Mouse (Mus musculus): ENCODE measurements around the gene Lin28a. TPM values are rescaled to one million over a fixed set of nuclear protein-coding genes. Genes with fewer than 3 reads are reported as not detected.

Gene Lin28a
- polyA plus RNA-seq, 1 experiment from 2014 or later = not detected

DNA sequence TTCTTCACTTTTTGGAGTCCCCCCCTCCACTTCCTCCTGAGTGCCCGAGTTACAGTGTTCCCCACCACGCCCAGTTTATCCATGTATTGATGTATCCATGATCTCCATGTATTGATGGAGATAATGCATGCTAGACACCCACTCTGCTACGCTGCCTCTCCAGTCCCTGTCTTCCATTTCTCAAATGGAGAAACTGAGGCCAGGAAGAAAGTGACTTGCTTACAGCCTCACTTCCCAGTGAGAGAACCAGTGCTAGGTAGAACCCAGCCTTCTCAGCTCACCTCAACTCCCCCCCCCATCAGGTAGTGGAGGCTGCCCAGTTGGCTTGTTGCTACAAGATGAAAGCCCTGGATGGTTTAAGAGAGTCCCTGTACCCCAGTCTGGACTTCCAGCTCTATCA is 34.9 kb upstream of the Lin28a start, which contains the start of gene Zfp683:
Zfp683 (plus strand) TSS at position 301 of the 400 bp plus-strand sequence.
- Histone ChIP-seq H3K4me1 (peaks cover 8% of the 10 kb centered on the region), H3K9ac (peak within 1 kb of the TSS; percentile 47; the same call in 1 of the 2 replicates), H3K9me3 (no peaks in the 10 kb centered on the region), H3K36me3 (no peaks in the 10 kb centered on the region), H3K27ac (no peak within 1 kb of the TSS), H3K4me3 (no peak within 1 kb of the TSS), H3K27me3 (no peaks in the 10 kb centered on the region), H3K4me2 (no peak within 1 kb of the TSS)
- WGBS = 89% methylated on average over 3 of the region's 3 CpGs
- no peak for ATAC-seq (ENCODE audit: insufficient number of reproducible peaks, insufficient read depth, low FRiP score, low TSS enrichment, low read depth)

DNA sequence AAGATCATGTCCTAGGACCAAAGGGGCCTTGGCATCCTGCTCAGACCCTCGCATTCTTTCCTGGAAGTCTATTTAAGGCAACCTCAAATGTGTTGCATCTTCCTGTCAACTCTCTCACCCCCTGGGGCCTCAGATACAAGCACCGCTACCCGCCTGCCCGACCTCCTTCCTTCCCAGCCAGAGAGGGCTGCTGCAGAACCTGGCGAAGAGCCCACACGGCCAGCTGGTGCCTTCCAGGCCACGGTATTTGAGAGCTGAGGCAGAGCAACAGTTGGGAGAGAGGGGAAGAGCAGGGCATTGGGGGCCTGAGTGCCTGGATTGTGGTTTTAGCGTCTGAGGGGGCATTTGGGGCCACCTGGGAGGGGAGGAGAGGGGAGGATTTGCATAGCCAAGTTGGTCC is 33.9 kb upstream of the Lin28a start:
- Histone ChIP-seq H3K4me2 (no peak overlapping the region), H3K4me3 (no peak overlapping the region), H3K9me3 (no peaks in the 10 kb centered on the region), H3K4me1 (peaks cover 8% of the 10 kb centered on the region), H3K9ac (peak overlapping the region; percentile 47; the same call in 1 of the 2 replicates), H3K36me3 (no peaks in the 10 kb centered on the region), H3K27me3 (no peaks in the 10 kb centered on the region), H3K27ac (no peak overlapping the region)
- WGBS = 12% methylated on average over 8 of the region's 8 CpGs
- no peak for ATAC-seq (ENCODE audit: insufficient number of reproducible peaks, insufficient read depth, low FRiP score, low TSS enrichment, low read depth)

DNA sequence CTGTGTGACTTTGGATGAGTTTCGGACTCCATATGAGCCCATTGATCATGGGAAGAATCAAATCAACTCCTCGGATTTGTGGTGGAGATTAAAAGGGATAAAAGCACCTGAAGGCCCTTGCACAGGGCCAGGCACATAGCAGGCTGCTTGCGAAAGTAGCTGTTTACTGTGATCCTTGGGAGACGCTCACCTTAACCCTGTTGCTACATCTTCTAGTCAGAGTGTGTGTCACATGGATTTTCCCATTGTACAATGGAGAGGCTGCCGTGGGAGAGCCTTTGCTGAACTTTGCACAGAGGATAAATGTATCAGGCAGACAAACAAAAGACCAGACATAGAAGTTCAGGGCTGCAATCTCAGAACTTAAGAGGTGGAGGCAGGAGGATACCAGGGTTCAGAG is 33.3 kb upstream of the Lin28a start:
- ATAC-seq (ENCODE audit: insufficient number of reproducible peaks, insufficient read depth, low FRiP score, low TSS enrichment, low read depth) = no peak
- Histone ChIP-seq H3K27ac (no peak overlapping the region), H3K9ac (no peak overlapping the region), H3K4me2 (no peak overlapping the region), H3K4me1 (peaks cover 8% of the 10 kb centered on the region), H3K27me3 (no peaks in the 10 kb centered on the region), H3K36me3 (no peaks in the 10 kb centered on the region), H3K4me3 (no peak overlapping the region), H3K9me3 (no peaks in the 10 kb centered on the region)
- WGBS = 84% methylated on average over 5 of the region's 5 CpGs

DNA sequence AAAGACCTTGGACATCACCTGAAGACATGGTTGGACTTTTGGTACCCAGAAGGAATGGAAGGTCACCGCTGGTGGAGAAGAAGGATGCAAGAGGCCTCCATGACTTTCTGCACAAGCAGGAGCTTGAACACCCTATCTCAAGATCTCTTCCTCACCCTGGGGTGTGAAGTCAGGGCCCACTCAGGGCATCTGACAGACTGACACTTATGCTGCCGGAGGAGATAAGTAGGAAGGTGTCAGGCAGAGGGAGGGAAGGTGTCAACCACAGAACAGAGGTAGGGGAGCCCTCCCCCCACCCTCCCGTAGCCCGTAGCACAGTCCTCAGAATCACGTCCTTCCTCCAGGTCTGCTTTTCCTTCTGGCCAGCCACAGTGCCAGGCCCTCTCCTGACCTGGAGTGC is 29.0 kb upstream of the Lin28a start:
- Histone ChIP-seq H3K4me3 (no peak overlapping the region), H3K9ac (no peak overlapping the region), H3K27me3 (no peaks in the 10 kb centered on the region), H3K9me3 (no peaks in the 10 kb centered on the region), H3K27ac (no peak overlapping the region), H3K36me3 (no peaks in the 10 kb centered on the region), H3K4me2 (no peak overlapping the region), H3K4me1 (peaks cover 5% of the 10 kb centered on the region)
- WGBS = 77% methylated on average over 5 of the region's 5 CpGs
- ATAC-seq (ENCODE audit: insufficient number of reproducible peaks, insufficient read depth, low FRiP score, low TSS enrichment, low read depth) = no peak

DNA sequence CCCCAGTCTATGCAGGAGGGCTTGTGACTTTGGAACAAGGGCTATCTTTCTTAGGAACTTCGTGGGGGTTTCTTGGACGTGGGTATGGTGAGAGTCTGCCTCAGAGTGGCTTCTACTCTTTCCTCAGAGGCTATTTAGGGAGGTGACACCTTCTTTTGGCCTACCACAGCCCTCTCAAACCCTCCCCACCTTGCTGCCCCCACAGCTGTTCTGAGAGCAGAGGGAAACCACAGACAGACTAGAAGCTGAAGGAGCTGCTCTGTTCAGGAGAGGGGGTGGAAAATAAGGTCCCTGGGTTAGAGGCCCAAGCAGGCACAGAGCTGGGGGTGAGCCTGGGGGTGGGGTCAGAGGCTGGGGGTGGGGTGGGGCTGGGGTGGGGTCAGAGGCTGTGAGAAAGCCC is 24.4 kb upstream of the Lin28a start:
- Histone ChIP-seq H3K4me1 (peaks cover 8% of the 10 kb centered on the region), H3K9ac (no peak overlapping the region), H3K4me3 (no peak overlapping the region), H3K9me3 (no peaks in the 10 kb centered on the region), H3K27me3 (no peaks in the 10 kb centered on the region), H3K4me2 (no peak overlapping the region), H3K36me3 (no peaks in the 10 kb centered on the region), H3K27ac (no peak overlapping the region)
- no peak for ATAC-seq (ENCODE audit: insufficient number of reproducible peaks, insufficient read depth, low FRiP score, low TSS enrichment, low read depth)
- WGBS = 52% methylated on average over 2 of the region's 2 CpGs

DNA sequence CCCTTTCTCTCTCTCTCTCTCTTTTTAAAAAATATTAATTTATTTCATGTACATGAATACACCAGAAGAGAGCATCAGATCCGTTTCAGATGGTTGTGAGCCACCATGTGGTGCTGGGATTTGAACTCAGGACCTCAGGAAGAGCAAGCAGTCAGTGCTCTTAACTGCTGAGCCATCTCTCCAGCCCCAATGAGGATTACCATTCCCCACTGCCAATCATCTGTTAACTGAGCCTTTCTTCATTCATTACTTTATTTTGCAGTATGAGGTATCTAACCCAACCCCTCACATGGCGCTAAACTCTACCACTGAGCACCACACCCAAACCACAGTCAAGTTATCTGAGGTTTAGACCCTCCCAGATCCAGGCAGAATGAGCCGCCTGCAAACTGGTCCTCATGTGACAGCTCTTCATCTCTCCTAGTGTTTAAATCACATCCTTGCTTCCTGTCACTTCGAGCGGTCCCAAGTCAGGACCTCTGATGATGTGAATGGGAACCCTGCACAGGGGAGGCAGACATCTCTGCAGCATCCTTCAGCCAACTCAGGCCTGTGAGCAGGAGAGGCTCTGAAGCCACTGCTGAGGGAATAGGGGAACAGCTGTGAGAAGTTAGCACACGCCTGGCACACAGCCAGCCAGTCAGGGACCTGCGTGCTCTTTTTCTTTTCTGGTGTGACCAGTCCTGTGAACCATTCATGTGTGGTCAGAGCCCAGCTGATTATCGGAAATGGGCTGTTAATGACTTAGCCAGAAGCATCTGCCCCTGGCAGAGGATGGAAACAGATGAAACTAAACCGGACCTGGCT is 22.9 kb upstream of the Lin28a start:
- Histone ChIP-seq H3K9ac (peak overlapping the region; percentile 27; the same call in 1 of the 2 replicates), H3K27me3 (no peaks in the 10 kb centered on the region), H3K9me3 (no peaks in the 10 kb centered on the region), H3K36me3 (no peaks in the 10 kb centered on the region), H3K27ac (no peak overlapping the region), H3K4me3 (no peak overlapping the region), H3K4me1 (peaks cover 8% of the 10 kb centered on the region), H3K4me2 (no peak overlapping the region)
- no peak for ATAC-seq (ENCODE audit: insufficient number of reproducible peaks, insufficient read depth, low FRiP score, low TSS enrichment, low read depth)
- 42% methylated on average over 9 of the region's 9 CpGs for WGBS

DNA sequence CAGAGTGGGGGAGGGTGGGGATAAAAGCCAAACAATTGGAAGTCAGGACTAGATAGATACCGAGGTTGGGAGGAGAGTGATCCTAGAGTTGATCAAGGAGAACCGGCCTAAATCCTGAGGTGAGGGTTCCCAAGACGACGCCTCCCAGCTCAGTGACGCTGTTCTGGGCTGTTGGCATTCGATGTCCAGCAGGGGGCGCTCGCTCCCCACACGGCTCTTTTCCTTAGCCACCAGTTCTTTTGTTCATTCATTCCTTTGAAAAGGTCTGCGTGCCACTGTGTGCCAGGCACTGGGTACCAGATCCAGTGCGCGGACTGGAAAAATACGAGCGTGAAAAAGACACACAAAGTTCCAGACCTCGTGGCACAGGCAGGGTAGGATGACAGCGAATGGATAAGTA is 17.3 kb upstream of the Lin28a start:
- Histone ChIP-seq H3K4me1 (no peaks in the 10 kb centered on the region), H3K4me3 (no peak overlapping the region), H3K9me3 (no peaks in the 10 kb centered on the region), H3K27ac (no peak overlapping the region), H3K27me3 (no peaks in the 10 kb centered on the region), H3K4me2 (no peak overlapping the region), H3K36me3 (no peaks in the 10 kb centered on the region), H3K9ac (no peak overlapping the region)
- 5% methylated on average over 16 of the region's 16 CpGs for WGBS
- ATAC-seq (ENCODE audit: insufficient number of reproducible peaks, insufficient read depth, low FRiP score, low TSS enrichment, low read depth) = no peak

DNA sequence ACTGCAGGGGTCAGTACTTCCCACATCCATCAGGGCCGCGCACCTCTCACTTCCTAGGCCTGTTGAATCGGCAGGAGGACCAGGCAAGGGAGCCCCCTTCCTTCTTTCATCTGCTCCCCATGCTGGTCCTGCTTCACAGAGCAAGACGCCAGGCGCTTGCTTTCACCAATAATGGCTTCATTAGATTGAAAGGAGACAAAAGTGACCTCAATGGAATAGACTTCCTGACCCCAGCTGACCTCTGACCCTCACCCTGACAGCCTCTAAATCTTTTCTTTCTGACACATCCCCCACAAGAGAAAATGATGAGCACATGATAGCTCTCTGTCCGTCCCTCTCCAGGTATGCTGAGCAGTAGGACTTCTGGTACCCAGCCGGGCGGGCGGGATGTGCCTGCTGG is 7.2 kb upstream of the Lin28a start:
- Histone ChIP-seq H3K9ac (no peak overlapping the region), H3K4me3 (no peak overlapping the region), H3K9me3 (no peaks in the 10 kb centered on the region), H3K4me2 (no peak overlapping the region), H3K36me3 (no peaks in the 10 kb centered on the region), H3K27me3 (no peaks in the 10 kb centered on the region), H3K27ac (no peak overlapping the region), H3K4me1 (no peaks in the 10 kb centered on the region)
- ATAC-seq (ENCODE audit: insufficient number of reproducible peaks, insufficient read depth, low FRiP score, low TSS enrichment, low read depth) = no peak
- 34% methylated on average over 9 of the region's 9 CpGs for WGBS

DNA sequence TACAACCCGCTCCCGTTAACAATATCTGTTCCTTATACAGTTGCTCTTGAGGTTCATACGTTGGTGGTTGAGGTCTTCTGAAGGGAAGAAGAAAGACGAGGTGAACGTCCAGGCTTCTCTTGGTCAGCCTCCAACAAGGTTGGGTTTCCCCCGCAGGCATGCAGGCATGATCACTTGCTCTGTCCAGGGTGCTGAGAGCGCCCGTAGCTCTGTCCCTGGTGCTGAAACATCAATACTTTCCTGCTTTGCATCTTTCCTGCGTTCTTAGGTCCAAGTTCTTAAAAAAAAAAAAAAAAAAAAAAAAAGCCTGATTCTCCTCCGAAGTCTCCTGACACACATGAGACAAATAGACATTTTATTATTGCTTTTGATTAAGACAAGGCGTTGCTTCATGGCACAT is 2.0 kb upstream of the Lin28a start:
- H3K36me3 ChIP-seq = no peaks in the 10 kb centered on the region
- H3K4me2 ChIP-seq = no peak overlapping the region
- no peak overlapping the region for H3K27ac ChIP-seq
- no peaks in the 10 kb centered on the region for H3K9me3 ChIP-seq
- no peak overlapping the region for H3K9ac ChIP-seq
- 2% methylated on average over 11 of the region's 11 CpGs for WGBS
- H3K27me3 ChIP-seq = peaks cover 49% of the 10 kb centered on the region
- H3K4me3 ChIP-seq = no peak overlapping the region
- no peak for ATAC-seq (ENCODE audit: insufficient number of reproducible peaks, insufficient read depth, low FRiP score, low TSS enrichment, low read depth)
- peaks cover 24% of the 10 kb centered on the region for H3K4me1 ChIP-seq

DNA sequence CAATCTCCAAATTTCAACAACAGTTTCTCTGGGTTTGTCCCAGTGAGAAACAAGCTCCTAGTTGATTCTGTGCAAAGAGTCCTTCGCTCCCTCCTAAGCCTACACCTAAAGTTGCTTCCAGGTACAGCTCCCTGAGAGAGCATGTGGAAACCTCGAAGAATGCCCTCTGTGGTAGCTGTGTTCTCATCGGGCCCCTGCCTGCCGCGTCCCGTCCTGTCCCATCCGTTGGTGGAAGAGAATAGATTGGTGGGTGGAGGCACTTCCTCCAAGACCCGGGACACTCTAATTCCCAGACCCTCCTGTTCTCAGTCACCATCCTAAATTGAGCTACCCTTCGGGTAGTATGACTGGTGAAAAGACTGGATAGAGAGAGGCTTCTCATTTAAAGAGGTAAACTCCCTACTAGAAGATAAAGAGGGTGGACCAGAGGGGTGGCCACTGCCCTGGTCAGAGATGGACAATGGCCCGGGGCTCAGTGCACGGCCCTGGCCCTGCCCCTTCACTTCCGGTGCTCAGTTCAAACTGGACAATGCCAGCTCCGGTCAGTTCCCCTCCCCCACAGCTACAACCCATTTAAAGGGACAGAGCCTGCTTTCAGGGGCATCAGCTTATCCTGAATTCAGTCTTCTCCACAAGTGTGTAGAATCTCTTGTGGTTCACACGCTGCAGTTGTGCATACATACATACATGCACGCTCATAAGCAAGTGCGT is 1.2 kb upstream of the Lin28a start:
- Histone ChIP-seq H3K4me1 (peaks cover 24% of the 10 kb centered on the region), H3K9me3 (no peaks in the 10 kb centered on the region), H3K36me3 (no peaks in the 10 kb centered on the region), H3K4me3 (no peak overlapping the region), H3K9ac (no peak overlapping the region), H3K4me2 (no peak overlapping the region), H3K27ac (no peak overlapping the region), H3K27me3 (peaks cover 51% of the 10 kb centered on the region)
- WGBS = 1% methylated on average over 16 of the region's 16 CpGs
- no peak for ATAC-seq (ENCODE audit: insufficient number of reproducible peaks, insufficient read depth, low FRiP score, low TSS enrichment, low read depth)

DNA sequence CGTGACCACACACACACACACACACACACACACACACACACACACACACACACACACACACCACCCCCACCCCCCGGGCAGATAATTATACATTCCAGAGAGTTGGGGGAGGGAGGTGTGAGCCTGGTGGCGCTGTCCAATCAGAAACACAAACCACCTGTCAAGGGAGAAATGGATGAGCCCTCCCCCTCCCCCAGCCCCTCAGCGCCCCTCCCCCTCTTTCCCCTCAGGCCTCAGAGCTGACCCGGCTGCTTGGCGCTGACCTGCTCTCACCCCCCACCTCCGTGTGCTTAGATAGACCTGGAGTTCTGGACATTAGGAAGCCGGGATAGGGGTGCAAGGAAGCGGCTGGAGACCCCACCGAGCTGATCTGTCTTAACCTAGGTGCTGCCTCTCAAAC is 569 bp upstream of the Lin28a start:
- Histone ChIP-seq H3K27me3 (peaks cover 51% of the 10 kb centered on the region), H3K9ac (no peak overlapping the region), H3K36me3 (no peaks in the 10 kb centered on the region), H3K9me3 (no peaks in the 10 kb centered on the region), H3K4me1 (peaks cover 24% of the 10 kb centered on the region), H3K4me3 (no peak overlapping the region), H3K4me2 (no peak overlapping the region), H3K27ac (no peak overlapping the region)
- ATAC-seq (ENCODE audit: insufficient number of reproducible peaks, insufficient read depth, low FRiP score, low TSS enrichment, low read depth) = 0 out of 2 replicates have a peak, but pooled peaks have one; percentile 56
- WGBS = 0% methylated on average over 8 of the region's 10 CpGs
